Mouse (Mus musculus) intestine, embryonic 15.5 days (tissue): Measurements from ENCODE around the gene Scml4. TPM values are rescaled to one million over a fixed set of nuclear protein-coding genes. Genes with fewer than 3 reads are reported as not detected.
A peak's percentile ranks its signal among the peaks of the same experiment; 100 is the strongest.

ENCODE experiments used
- ATAC-seq: fragments of 200-750 bp; cut with Nextera tagmentation; 2 replicates; pipeline ENCODE4 v1.8.0; 2017; ENCODE audit warnings: moderate TSS enrichment, moderate library complexity
- H3K27ac ChIP-seq: fragments of 300-500 bp; sonication (generic); 2 replicates; pipeline ENCODE4 v1.5.1; 2015; ENCODE audit warnings: mild to moderate bottlenecking, inconsistent platforms
- H3K27me3 ChIP-seq: fragments of 300-500 bp; sonication (generic); replicated peaks from 2 replicates; pipeline ENCODE4 v1.6.1; 2015; ENCODE audit warnings: inconsistent platforms
- H3K36me3 ChIP-seq: fragments of 300-500 bp; sonication (generic); 2 replicates; pipeline ENCODE4 v1.6.1; 2015; ENCODE audit warnings: inconsistent platforms
- H3K4me1 ChIP-seq: fragments of 300-500 bp; sonication (generic); replicated peaks from 2 replicates; pipeline ENCODE4 v1.6.1; 2015; ENCODE audit warnings: inconsistent platforms
- H3K4me2 ChIP-seq: fragments of 300-500 bp; sonication (generic); replicated peaks from 2 replicates; pipeline ENCODE4 v1.6.1; 2015; ENCODE audit warnings: mild to moderate bottlenecking, inconsistent platforms
- H3K4me3 ChIP-seq: fragments of 300-500 bp; sonication (generic); replicated peaks from 2 replicates; pipeline ENCODE4 v1.5.1; 2015; ENCODE audit warnings: inconsistent platforms
- H3K9ac ChIP-seq: fragments of 300-500 bp; sonication (generic); 2 replicates; pipeline ENCODE4 v1.6.1; 2015; ENCODE audit warnings: inconsistent platforms
- H3K9me3 ChIP-seq: fragments of 300-500 bp; sonication (generic); 2 replicates; pipeline ENCODE4 v1.6.1; 2016; ENCODE audit warnings: inconsistent platforms
- WGBS: fragments of 180-500 bp; shearing (Covaris S2); methylation state at CpG from one replicate; pipeline ENCODE4 v1.1.7; 2015; 5-methylcytosine and 5-hydroxymethylcytosine counted together
- polyA plus RNA-seq: library from polyadenylated mRNA; unstranded; fragments of >200 nt; fragmentation: Nextera tagmentation; extraction: Ambion mirVana; gene quantifications from 2 replicates; pipeline ENCODE4 v1.2.1, GENCODE M21; 2015

Gene Scml4
- polyA plus RNA-seq, 1 experiment from 2014 or later = 29.3 TPM

DNA sequence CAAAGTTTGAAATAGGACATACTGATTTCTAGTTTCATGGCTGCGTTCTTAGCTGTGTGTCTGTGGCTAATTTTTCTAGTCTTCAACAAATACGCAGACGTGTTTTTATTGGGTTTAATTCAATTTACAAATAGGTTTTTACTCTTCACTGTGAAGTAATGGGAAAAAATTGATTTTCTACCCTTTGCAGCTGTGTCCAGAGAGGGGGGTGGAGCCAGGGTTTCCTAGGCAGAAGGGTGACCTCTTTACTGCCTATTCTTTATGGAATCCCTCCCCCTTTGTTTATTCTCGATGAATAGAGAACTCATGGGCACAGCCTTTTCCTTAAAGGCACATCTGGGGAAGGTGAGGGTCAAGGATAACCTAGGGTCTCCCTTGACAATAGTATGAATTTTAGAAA is 98.5 kb downstream of the Scml4 start:
- Histone ChIP-seq H3K4me2 (peak overlapping the region; percentile 53; the same call in 1 of the 2 replicates), H3K4me3 (no peak overlapping the region), H3K27me3 (0 out of 2 replicates have a peak, but pooled peaks cover 5% of the 10 kb centered on the region), H3K9ac (no peak overlapping the region), H3K27ac (no peak overlapping the region), H3K4me1 (peaks cover 8% of the 10 kb centered on the region; the same call in 1 of the 2 replicates), H3K9me3 (no peaks in the 10 kb centered on the region), H3K36me3 (no peaks in the 10 kb centered on the region)
- WGBS = 50% methylated on average over 4 of the region's 4 CpGs
- ATAC-seq = no peak

DNA sequence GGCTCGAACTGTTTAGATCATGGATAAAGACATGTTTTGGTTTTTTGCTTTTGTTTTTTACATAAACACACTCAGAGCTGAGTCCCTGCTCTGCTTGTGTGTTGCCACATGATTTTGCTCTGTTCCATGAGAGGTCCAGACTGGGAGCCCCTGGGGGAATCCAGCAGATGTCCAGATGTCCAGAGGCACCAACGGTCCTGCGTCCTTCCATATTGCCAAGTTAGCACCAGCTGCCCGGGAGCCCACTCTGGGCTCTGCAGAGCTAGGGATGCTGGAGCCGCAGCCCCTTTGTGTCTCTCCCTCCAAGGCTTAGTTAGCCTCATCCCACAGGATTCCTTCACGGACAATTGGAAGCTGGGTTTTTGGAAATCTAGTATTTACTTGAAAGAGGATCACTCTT is 101.6 kb downstream of the Scml4 start:
- Histone ChIP-seq H3K4me3 (no peak overlapping the region), H3K9me3 (no peaks in the 10 kb centered on the region), H3K4me1 (0 out of 2 replicates have a peak, but pooled peaks cover 8% of the 10 kb centered on the region), H3K36me3 (no peaks in the 10 kb centered on the region), H3K9ac (no peak overlapping the region), H3K4me2 (no peak overlapping the region), H3K27ac (peak overlapping the region; percentile 61), H3K27me3 (0 out of 2 replicates have a peak, but pooled peaks cover 5% of the 10 kb centered on the region)
- WGBS = 65% methylated on average over 6 of the region's 6 CpGs
- ATAC-seq = no peak

DNA sequence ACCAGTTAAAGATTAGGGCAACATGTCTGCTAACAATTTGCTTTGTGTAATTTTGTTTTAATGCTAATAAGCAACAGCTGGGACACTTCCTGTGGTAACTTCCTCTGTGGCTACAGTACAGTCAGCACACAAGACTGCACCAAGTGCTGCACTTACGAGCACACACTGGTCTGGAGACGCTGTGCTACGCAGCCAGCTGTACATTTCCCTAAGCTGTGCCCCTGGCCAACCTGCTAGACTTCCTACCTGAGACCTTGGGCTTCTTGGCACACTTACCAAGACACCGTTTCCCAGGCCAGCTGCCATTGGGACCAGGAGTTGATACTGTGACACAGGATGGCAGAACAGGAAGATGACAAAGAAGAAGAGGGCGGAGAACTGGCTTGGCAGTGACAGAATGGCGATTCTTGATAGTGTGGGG is 102.0 kb downstream of the Scml4 start:
- Histone ChIP-seq H3K9ac (no peak overlapping the region), H3K36me3 (no peaks in the 10 kb centered on the region), H3K4me2 (no peak overlapping the region), H3K27me3 (0 out of 2 replicates have a peak, but pooled peaks cover 2% of the 10 kb centered on the region), H3K9me3 (no peaks in the 10 kb centered on the region), H3K4me1 (0 out of 2 replicates have a peak, but pooled peaks cover 8% of the 10 kb centered on the region), H3K4me3 (no peak overlapping the region), H3K27ac (peak overlapping the region; percentile 61; the same call in 1 of the 2 replicates)
- ATAC-seq = 0 out of 2 replicates have a peak, but pooled peaks have one; percentile 39
- WGBS = 71% methylated on average over 6 of the region's 6 CpGs

DNA sequence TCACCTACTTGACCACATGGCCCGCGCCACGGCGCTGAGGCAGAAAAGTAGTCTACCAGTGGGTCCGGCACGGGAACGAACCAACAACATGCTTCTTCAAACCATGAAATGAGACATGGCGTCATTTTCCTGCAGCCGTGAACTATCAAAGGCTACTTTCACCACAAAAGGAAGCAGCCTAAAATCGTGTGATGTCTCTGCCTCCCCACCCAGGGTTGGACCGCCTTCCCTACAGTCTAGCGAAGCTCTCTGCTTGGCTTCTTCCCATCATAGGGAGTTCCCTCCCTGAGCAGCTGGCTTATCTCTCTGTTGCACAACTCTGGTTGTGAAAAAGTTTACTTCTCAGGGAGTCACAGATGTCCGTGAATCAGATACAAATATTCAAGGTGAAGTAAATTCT is 102.5 kb downstream of the Scml4 start:
- Histone ChIP-seq H3K27ac (no peak overlapping the region), H3K27me3 (0 out of 2 replicates have a peak, but pooled peaks cover under 1% of the 10 kb centered on the region), H3K4me3 (no peak overlapping the region), H3K4me1 (0 out of 2 replicates have a peak, but pooled peaks cover 7% of the 10 kb centered on the region), H3K4me2 (no peak overlapping the region), H3K9me3 (no peaks in the 10 kb centered on the region), H3K9ac (no peak overlapping the region), H3K36me3 (no peaks in the 10 kb centered on the region)
- WGBS = 83% methylated on average over 13 of the region's 13 CpGs
- ATAC-seq = no peak

DNA sequence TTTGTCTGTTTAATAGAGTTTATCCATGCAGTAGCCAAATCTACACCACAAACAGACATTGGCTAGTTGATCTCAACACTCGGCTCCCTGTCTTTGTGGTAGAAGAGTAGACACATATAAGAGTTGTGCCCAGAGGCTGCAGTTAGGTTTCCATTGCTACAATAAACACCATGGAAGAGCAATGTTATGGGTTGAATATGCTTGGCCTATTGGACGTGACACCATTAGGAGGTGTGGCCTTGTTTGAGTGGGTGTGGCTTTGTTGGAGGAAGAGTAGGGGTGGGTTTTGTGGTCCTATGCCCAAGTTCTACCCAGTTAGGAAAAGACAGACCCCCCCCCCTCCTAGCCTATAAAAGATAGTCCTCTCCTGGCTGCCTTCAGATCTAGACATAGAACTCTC is 102.9 kb downstream of the Scml4 start:
- Histone ChIP-seq H3K36me3 (no peaks in the 10 kb centered on the region), H3K4me1 (0 out of 2 replicates have a peak, but pooled peaks cover 4% of the 10 kb centered on the region), H3K27ac (no peak overlapping the region), H3K9ac (no peak overlapping the region), H3K27me3 (no peaks in the 10 kb centered on the region), H3K9me3 (no peaks in the 10 kb centered on the region), H3K4me3 (no peak overlapping the region), H3K4me2 (no peak overlapping the region)
- ATAC-seq = no peak
- WGBS = 90% methylated on average over 2 of the region's 2 CpGs

DNA sequence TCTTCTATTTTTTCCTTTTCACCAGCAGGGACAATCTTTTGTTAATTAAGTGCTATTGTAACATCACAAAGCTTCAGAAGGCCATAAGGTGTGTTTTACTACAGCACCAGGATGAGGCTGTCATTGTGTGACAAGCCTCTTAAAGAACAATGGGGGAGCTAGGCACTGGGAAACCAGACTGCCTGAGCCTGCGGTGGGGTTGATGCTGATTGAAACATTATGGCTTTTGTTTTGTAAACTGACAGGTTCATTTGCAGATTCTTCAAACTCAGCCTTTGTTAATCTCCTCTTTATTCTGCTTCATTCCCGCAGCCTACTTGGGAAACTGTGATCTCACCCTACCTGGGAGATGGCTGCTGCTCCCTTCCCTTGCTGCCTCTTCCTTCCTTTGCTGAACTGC is 108.2 kb downstream of the Scml4 start:
- H3K27ac ChIP-seq = no peak overlapping the region
- no peak overlapping the region for H3K4me2 ChIP-seq
- no peak overlapping the region for H3K9ac ChIP-seq
- no peaks in the 10 kb centered on the region for H3K27me3 ChIP-seq
- H3K36me3 ChIP-seq = no peaks in the 10 kb centered on the region
- no peak for ATAC-seq
- H3K4me3 ChIP-seq = no peak overlapping the region
- peaks cover 5% of the 10 kb centered on the region; the same call in 1 of the 2 replicates for H3K4me1 ChIP-seq
- H3K9me3 ChIP-seq = no peaks in the 10 kb centered on the region
- WGBS = 32% methylated on average over 2 of the region's 2 CpGs

DNA sequence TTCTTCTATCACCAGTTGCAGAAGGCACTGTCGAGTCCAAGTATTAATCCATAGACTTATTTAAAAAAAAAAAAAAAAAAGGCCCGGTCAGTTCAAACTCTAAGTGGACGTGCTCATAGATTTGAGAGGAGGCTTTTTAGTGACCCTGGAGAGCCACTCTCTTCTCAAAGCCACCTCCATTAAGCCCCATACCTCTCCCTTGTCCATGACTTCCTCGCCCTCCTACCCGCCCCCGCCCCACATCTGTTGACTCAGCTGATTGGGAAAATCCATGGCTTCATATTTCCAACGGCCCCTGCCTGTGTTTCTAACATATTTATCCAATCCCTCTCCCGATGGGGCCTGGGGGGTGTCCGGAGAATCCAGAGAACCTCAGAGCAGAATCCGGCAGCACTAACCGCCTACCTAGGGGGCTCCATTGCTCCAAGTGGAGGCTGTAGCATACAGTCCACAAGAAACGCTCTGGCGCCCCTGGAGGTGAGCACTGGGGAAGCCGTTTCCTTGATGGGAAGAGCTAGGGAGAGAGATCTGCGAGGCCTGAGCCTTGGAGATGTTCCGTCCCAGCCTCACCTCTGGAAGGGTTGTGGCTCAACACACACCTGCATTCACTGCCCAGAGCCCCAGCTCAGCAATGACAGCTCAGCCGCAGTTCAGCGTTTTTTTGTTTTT is 112.5 kb downstream of the Scml4 start:
- 32% methylated on average over 18 of the region's 18 CpGs for WGBS
- Histone ChIP-seq H3K4me2 (peak overlapping the region; percentile 41), H3K9ac (no peak overlapping the region), H3K36me3 (no peaks in the 10 kb centered on the region), H3K9me3 (no peaks in the 10 kb centered on the region), H3K27me3 (no peaks in the 10 kb centered on the region), H3K4me3 (no peak overlapping the region), H3K4me1 (peaks cover 7% of the 10 kb centered on the region), H3K27ac (no peak overlapping the region)
- ATAC-seq = peak; percentile 89

DNA sequence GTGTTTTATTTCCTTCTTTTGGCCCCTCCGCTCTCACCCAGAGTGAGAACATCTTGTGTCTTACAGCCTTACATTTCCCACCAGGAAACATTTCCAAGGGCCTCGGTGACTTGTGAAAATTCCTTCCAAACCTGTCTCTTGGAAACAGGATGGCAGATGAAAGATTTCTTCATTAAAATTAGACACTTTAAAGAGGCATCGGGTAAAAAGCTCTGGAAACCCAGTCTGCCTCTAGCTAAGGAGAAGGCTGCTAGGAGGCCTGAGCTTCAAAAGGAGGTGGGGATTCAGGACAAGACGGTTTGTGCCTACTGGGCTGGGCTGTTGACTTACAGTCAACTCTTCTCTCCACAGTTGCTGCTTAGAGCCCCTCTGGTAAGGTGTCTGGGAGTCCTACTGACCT is 113.4 kb downstream of the Scml4 start:
- no peak for ATAC-seq
- WGBS = 52% methylated on average over 4 of the region's 4 CpGs

DNA sequence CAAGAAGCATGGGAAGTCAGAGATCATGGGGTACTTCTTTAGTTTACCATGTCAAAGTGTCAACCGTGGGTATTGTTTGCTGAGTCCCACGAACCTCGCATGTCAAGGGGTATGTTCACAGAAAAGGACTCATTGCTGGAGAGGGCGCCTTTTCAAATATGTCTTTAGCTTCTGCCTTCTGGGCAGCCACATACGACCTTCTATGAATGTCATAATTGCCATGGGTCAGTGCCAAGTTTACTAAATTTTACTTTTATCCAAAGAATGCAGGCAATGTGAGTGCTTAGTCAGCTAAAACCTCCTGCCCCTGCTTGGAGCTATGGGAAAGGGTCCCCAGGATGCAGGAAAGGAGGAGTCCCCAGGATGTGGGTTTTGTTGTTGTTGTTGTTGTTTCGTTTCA is 116.4 kb downstream of the Scml4 start:
- 87% methylated on average over 6 of the region's 6 CpGs for WGBS
- H3K4me2 ChIP-seq = no peak overlapping the region
- no peak overlapping the region for H3K9ac ChIP-seq
- H3K36me3 ChIP-seq = no peaks in the 10 kb centered on the region
- no peak overlapping the region for H3K27ac ChIP-seq
- no peaks in the 10 kb centered on the region for H3K27me3 ChIP-seq
- no peak overlapping the region for H3K4me3 ChIP-seq
- H3K9me3 ChIP-seq = no peaks in the 10 kb centered on the region
- ATAC-seq = no peak
- H3K4me1 ChIP-seq = peaks cover 7% of the 10 kb centered on the region

More for the DNA sequence above, 113.4 kb downstream of the Scml4 start:
- Histone ChIP-seq H3K4me2 (no peak overlapping the region), H3K27me3 (no peaks in the 10 kb centered on the region), H3K36me3 (no peaks in the 10 kb centered on the region), H3K9me3 (no peaks in the 10 kb centered on the region), H3K4me1 (peaks cover 7% of the 10 kb centered on the region), H3K9ac (no peak overlapping the region), H3K4me3 (no peak overlapping the region), H3K27ac (no peak overlapping the region)

DNA sequence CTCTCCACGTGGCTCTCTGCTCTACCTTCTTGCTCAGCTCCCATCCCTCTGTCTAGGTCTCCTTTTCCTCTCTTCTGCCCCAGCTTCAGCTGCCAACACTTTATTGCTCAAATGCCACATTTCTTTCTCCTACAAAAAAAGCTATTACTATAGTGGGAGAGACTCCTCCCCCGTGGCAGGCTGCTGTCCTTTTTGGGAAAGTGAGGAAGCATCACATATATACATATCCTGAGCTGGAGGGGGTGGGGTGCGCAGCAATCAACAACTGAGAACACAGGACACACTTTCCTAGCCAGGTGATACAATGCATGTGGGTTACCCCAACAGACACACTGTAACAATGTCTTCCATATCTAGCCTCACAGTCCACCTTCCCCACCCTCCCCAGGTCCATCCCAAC is 118.2 kb downstream of the Scml4 start:
- no peaks in the 10 kb centered on the region for H3K36me3 ChIP-seq
- H3K27ac ChIP-seq = no peak overlapping the region
- H3K9ac ChIP-seq = no peak overlapping the region
- peaks cover 3% of the 10 kb centered on the region; the same call in 1 of the 2 replicates for H3K4me1 ChIP-seq
- no peak overlapping the region for H3K4me2 ChIP-seq
- no peak overlapping the region for H3K4me3 ChIP-seq
- no peaks in the 10 kb centered on the region for H3K27me3 ChIP-seq
- ATAC-seq = no peak
- WGBS = 64% methylated on average over 3 of the region's 3 CpGs
- no peaks in the 10 kb centered on the region for H3K9me3 ChIP-seq

DNA sequence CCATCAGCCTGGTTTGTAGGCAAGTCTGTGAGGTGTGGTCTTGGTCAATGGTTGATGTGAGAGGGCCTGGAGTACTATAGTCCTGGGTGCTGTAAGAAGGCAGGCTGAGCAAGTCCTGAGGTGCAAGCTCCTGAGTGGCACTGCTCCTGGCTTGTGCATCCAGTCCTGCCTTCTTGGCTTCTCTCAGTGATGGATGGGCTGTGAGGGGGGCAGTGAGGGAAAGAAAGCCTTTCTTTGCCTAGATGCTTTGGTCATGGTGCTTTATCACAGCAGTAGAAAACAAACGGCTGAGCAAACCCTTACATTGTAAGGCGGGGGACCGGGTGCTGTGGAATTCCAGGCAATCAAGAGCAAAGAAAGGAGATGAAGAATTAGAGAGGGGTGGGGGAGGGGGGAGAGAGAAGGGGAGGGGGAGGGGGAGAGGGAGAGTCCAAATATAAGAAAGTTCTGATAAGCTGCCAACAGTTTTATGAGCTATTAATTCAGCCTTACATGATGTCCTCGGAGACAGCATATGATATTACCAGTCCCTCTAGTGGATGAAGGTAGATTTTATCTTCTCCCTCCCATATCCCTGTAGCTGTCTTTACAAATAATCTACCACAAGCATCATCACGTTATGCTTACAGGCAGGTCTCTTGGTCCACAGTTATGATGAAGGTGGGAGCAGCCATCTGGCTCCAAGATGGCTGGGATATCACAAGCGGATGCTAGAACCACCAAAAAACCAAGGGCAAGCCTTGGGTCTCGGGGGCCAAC is 121.0 kb downstream of the Scml4 start:
- H3K36me3 ChIP-seq = no peaks in the 10 kb centered on the region
- no peaks in the 10 kb centered on the region for H3K27me3 ChIP-seq
- H3K9ac ChIP-seq = no peak overlapping the region
- no peaks in the 10 kb centered on the region for H3K9me3 ChIP-seq
- ATAC-seq = no peak
- H3K4me2 ChIP-seq = no peak overlapping the region
- H3K27ac ChIP-seq = no peak overlapping the region
- no peak overlapping the region for H3K4me3 ChIP-seq
- 57% methylated on average over 7 of the region's 7 CpGs for WGBS
- no peaks in the 10 kb centered on the region for H3K4me1 ChIP-seq

DNA sequence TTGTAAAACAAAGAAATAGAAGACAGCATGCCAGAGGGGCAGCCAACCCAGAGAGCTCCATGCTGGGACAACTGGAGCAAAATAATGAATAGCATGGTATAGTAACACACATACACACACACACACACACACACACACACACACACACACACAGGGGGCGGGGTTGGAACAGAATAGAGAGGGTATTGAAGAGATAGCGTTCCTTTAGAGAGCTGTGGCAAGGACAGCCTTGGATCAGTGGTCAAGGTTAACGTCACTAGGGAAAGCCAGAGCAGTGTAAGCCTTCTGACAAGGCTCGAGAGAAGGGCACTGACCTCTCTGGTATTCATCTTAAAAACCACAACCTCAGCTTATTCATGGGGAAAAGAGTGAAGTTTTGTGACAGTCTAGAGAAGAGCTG is 124.7 kb downstream of the Scml4 start:
- 66% methylated on average over 4 of the region's 4 CpGs for WGBS

More for the DNA sequence above, 124.7 kb downstream of the Scml4 start:
- no peak overlapping the region for H3K9ac ChIP-seq
- H3K4me3 ChIP-seq = no peak overlapping the region
- no peaks in the 10 kb centered on the region for H3K27me3 ChIP-seq
- peaks cover 6% of the 10 kb centered on the region; the same call in 1 of the 2 replicates for H3K4me1 ChIP-seq
- H3K4me2 ChIP-seq = no peak overlapping the region
- H3K36me3 ChIP-seq = no peaks in the 10 kb centered on the region
- H3K9me3 ChIP-seq = no peaks in the 10 kb centered on the region
- ATAC-seq = no peak
- no peak overlapping the region for H3K27ac ChIP-seq
